Mouse (Mus musculus) MEL (cell line): ENCODE measurements at regions not wholly inside any gene's neighbourhood (a gene's known extent, or its start where the extent isn't known, plus 50 kb on each side); places are given as distances from the start of the nearest gene placed in this dataset.

Experiments
- CTCF ChIP-seq, 3 experiments: IDR thresholded peaks in 2 of 3; conservative IDR thresholded peaks in 1 of 3; 2 replicates each; pipeline ENCODE4 v1.5.1; 2011 to 2012; ENCODE audit warnings: low read length in 3 of 3, low read depth in 2 of 3, mild to moderate bottlenecking in 2 of 3, improper control_type of control experiment in 1 of 3, inconsistent platforms in 1 of 3, mixed read lengths in 1 of 3, moderate library complexity in 1 of 3; ENCODE audit not compliant: control insufficient read depth in 1 of 3, insufficient read depth in 1 of 3, poor library complexity in 1 of 3, severe bottlenecking in 1 of 3
- POLR2AphosphoS5 ChIP-seq: IDR thresholded peaks from 2 replicates; pipeline ENCODE4 v1.6.1; 2012; ENCODE audit warnings: low read depth, borderline replicate concordance, mild to moderate bottlenecking, inconsistent platforms, low read length, moderate library complexity, mixed read lengths

- no peak for TF ChIP-seq POLR2AphosphoS5
- no peak for TF ChIP-seq CTCF (IDR thresholded peaks at IDR 0.05 in 2 of 3, conservative IDR thresholded peaks at IDR 0.05 in 1 of 3; ENCODE audit: control insufficient read depth in 1 of 3, insufficient read depth in 1 of 3, low read depth in 2 of 3, low read length in 3 of 3, poor library complexity in 1 of 3, severe bottlenecking in 1 of 3)
Observed at GRCm38 (mm10) chr4:142475632-142476031, 236.4 kb upstream of the Kazn start.
